Mouse (Mus musculus): ENCODE data around the gene Ankrd36. TPM values are rescaled to one million over a fixed set of nuclear protein-coding genes. Genes with fewer than 3 reads are reported as not detected.

Ankrd36 gene
- polyA plus RNA-seq, 1 experiment from 2014 or later = not detected

DNA sequence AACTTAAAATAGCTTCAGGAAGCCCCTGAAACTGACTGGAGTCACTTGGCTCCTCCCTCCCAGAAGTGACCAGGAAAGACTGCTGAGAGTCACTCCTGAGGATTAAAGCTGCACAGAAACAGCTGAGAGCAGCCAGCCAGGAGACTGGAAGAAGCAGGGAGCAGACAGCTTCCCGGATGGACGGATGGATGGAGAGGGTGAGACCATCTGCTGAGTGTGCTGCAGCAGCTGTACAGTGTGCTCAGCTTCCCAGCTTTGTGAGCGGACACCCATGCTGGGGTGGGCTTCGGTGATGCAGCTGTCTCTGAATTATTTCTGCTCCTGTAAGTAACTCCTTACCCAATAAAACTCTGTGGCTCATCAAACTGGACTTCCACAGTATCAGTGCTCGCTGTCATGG, 162.9 kb downstream of the Ankrd36 start:
- Histone ChIP-seq H3K4me2 (ENCODE audit: low read length) (no peak overlapping the region), H3K36me3 (ENCODE audit: control insufficient read depth, insufficient read depth, low read length) (no peaks in the 10 kb centered on the region), H3K9me3 (replicated peaks; ENCODE audit: control insufficient read depth, low read length, poor library complexity, severe bottlenecking) (no peaks in the 10 kb centered on the region), H3K4me3 (ENCODE audit: low read depth, low read length) (no peak overlapping the region), H3K27me3 (ENCODE audit: control insufficient read depth, insufficient read depth, low read depth, low read length) (no peaks in the 10 kb centered on the region), H3K4me1 (ENCODE audit: control insufficient read depth, insufficient read depth, low read length) (no peaks in the 10 kb centered on the region), H3K9ac (ENCODE audit: low read depth, low read length) (no peak overlapping the region), H3K27ac (ENCODE audit: low read length) (no peak overlapping the region)
- WGBS = 63% methylated on average over 5 of the region's 5 CpGs
- no peak for ATAC-seq

GRCm38 (mm10) chr11:5734323-5734722, 164.8 kb downstream of the Ankrd36 start:
- no peak for ATAC-seq
- H3K4me1 ChIP-seq (ENCODE audit: control insufficient read depth, insufficient read depth, low read length) = no peaks in the 10 kb centered on the region; the same call in 1 of the 2 replicates

DNA sequence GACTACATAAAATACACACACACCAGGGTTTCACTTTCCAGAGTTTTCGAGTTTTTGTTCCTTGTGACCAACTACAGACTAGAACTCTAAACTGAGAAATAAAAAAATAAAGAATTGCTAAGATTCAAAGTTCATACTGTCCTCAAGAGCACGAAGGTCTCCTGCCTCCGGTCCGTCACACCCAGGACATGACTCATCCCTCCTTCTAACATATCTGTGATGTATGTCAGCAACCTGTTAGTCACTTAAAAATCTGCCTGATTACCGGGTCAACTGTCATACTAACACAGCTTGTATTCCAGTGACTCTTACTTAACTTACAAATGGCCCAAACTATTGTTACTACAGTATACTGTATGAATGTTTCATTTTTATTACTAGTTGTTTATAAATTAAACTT, 167.7 kb downstream of the Ankrd36 start:
- H3K9ac ChIP-seq (ENCODE audit: low read depth, low read length) = no peak overlapping the region
- no peaks in the 10 kb centered on the region for H3K36me3 ChIP-seq (ENCODE audit: control insufficient read depth, insufficient read depth, low read length)
- H3K9me3 ChIP-seq (replicated peaks; ENCODE audit: control insufficient read depth, low read length, poor library complexity, severe bottlenecking) = no peaks in the 10 kb centered on the region
- no peak for ATAC-seq
- no peak overlapping the region for H3K4me3 ChIP-seq (ENCODE audit: low read depth, low read length)
- 92% methylated on average over 5 of the region's 5 CpGs for WGBS
- H3K27ac ChIP-seq (ENCODE audit: low read length) = no peak overlapping the region
- no peaks in the 10 kb centered on the region for H3K27me3 ChIP-seq (ENCODE audit: control insufficient read depth, insufficient read depth, low read depth, low read length)
- peaks cover 9% of the 10 kb centered on the region; the same call in 1 of the 2 replicates for H3K4me1 ChIP-seq (ENCODE audit: control insufficient read depth, insufficient read depth, low read length)
- no peak overlapping the region for H3K4me2 ChIP-seq (ENCODE audit: low read length)

More at GRCm38 (mm10) chr11:5734323-5734722, 164.8 kb downstream of the Ankrd36 start:
- no peak overlapping the region for H3K9ac ChIP-seq (ENCODE audit: low read depth, low read length)
- no peak overlapping the region for H3K4me2 ChIP-seq (ENCODE audit: low read length)
- no peak overlapping the region for H3K4me3 ChIP-seq (ENCODE audit: low read depth, low read length)
- H3K9me3 ChIP-seq (replicated peaks; ENCODE audit: control insufficient read depth, low read length, poor library complexity, severe bottlenecking) = no peaks in the 10 kb centered on the region
- no peaks in the 10 kb centered on the region for H3K36me3 ChIP-seq (ENCODE audit: control insufficient read depth, insufficient read depth, low read length)
- H3K27ac ChIP-seq (ENCODE audit: low read length) = no peak overlapping the region
- H3K27me3 ChIP-seq (ENCODE audit: control insufficient read depth, insufficient read depth, low read depth, low read length) = no peaks in the 10 kb centered on the region
- WGBS = 92% methylated on average over 4 of the region's 4 CpGs

Other genes with a start within 250 kb of the Ankrd36 start
- 7.7 and 9.0 TPM in 2 replicates for gene Znrf3, start 124.8 kb upstream of the Ankrd36 start, polyA plus RNA-seq (2015; fragmentation: Nextera tagmentation; extraction: Ambion mirVana)
- 145 and 156 TPM in 2 replicates for gene Xbp1, start 49.0 kb upstream of the Ankrd36 start, polyA plus RNA-seq (2015; fragmentation: Nextera tagmentation; extraction: Ambion mirVana)
- gene Ccdc117, start 27.5 kb upstream of the Ankrd36 start, polyA plus RNA-seq (2015; fragmentation: Nextera tagmentation; extraction: Ambion mirVana) = 9.9 and 10.6 TPM in 2 replicates
- 171 and 181 TPM in 2 replicates for gene Mrps24, start 146.0 kb downstream of the Ankrd36 start, polyA plus RNA-seq (2015; fragmentation: Nextera tagmentation; extraction: Ambion mirVana)
- 33.6 and 34.4 TPM in 2 replicates for gene Urgcp, start 192.7 kb downstream of the Ankrd36 start, polyA plus RNA-seq (2015; fragmentation: Nextera tagmentation; extraction: Ambion mirVana)
- 152 and 156 TPM in 2 replicates for gene Dbnl, start 218.8 kb downstream of the Ankrd36 start, polyA plus RNA-seq (2015; fragmentation: Nextera tagmentation; extraction: Ambion mirVana)
- gene Pgam2, start 234.0 kb downstream of the Ankrd36 start, polyA plus RNA-seq (2015; fragmentation: Nextera tagmentation; extraction: Ambion mirVana) = 2.4 and 3.1 TPM in 2 replicates

Data from midbrain, embryonic 16.5 days (tissue).